Mouse (Mus musculus): ENCODE results near the gene Ly6g5b.

The Ly6g5b gene

GRCm38 (mm10) chr17:35115046-35116019 is at the start of gene Ly6g5b:
Gene Ly6g5b, minus strand, starts transcription at chr17:35115428.
- no peak for DNase-seq (ENCODE audit: low spot score in 2 of 2)

GRCm38 (mm10) chr17:35164218-35164567 is 49.0 kb upstream of the Ly6g5b start:
- DNase-seq (ENCODE audit: low spot score in 2 of 2), result peak in 1 of 2 experiments; percentile 30

DNA sequence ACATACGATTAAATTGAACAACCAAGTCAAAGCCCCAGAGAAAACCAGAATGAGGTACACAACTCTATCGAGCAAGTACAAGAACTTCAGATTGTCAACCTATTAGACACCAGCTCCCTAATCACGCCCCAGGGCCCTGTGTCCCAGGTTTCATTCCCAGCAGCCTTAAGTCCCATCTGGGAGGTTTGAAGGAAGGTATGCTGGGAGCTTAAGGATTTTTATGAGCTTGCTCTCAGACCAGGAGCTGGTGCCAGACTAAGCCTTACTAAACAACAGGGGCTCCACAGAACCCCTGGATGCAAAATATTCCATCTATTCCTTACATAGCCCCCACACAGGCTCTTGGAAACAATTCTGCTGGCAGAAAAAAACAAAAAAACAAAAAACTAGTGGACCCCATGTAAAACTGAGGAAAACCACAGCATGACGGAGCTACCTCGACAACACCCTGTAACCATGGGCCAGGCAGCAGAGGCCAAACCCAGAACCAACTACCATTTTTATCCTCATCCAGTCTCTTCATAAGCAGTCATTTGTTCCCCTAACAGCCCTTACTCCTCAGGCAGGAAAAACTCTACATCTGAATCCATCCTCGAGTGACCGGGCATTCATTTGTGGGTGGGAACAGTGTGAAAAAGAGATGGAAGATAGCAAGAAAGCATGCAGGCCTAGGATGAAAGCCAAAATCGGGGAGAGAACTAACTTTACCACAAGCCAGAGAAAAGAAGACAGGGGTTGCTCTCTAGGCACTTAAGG is 48.3 kb upstream of the Ly6g5b start:
- no peak for DNase-seq (ENCODE audit: low spot score in 2 of 2)

GRCm38 (mm10) chr17:35162730-35163129 is 47.5 kb upstream of the Ly6g5b start:
- DNase-seq (ENCODE audit: low spot score in 2 of 2), result peak in 1 of 2 experiments; percentile 33

- DNase-seq (ENCODE audit: low spot score in 2 of 2), result no peak
Measured at GRCm38 (mm10) chr17:35162121-35162520, 46.9 kb upstream of the Ly6g5b start.

DNA sequence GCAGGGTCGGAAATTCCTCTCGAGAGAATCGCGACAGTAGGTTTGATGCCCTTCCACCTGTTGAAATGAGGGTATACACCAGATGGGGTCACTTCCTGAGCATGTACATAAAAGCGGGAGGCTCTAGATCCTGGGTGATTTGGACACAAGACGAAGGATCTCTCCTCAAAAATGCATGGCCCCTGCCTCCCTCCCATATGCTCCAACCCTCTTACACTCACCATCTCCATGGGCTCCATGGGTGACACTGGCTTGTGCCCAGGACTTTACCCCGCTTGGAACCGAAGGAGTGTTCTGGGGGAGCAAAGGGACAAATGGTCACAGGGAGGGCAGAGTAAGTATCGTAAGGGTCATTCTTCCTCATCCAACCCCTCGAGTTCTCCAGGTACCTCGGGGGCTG is 46.2 kb upstream of the Ly6g5b start:
- no peak for DNase-seq (ENCODE audit: low spot score in 2 of 2)

DNA sequence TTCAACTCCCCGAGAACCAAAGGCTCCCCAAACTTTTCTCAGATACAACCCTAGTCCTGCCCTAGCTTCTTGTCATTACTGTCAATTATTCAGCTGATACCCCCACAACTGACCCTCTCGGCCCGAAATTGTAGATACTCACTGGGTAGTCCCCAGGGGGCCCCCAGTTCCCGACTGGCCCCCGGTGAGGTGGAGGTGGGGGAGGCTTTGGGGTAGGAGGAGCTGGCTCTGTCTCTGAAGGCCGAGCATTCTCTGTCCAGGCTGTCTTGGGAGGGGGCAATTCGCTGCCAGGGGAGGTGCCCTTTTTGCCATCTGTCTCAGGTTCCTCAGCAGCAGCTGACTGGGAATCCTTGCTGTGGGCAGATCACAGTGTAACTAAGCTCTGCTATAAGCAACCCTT is 44.4 kb upstream of the Ly6g5b start:
- no peak for DNase-seq (ENCODE audit: low spot score in 2 of 2)

GRCm38 (mm10) chr17:35158850-35159593 is 43.8 kb upstream of the Ly6g5b start:
- DNase-seq (ENCODE audit: low spot score in 2 of 2), result no peak

DNA sequence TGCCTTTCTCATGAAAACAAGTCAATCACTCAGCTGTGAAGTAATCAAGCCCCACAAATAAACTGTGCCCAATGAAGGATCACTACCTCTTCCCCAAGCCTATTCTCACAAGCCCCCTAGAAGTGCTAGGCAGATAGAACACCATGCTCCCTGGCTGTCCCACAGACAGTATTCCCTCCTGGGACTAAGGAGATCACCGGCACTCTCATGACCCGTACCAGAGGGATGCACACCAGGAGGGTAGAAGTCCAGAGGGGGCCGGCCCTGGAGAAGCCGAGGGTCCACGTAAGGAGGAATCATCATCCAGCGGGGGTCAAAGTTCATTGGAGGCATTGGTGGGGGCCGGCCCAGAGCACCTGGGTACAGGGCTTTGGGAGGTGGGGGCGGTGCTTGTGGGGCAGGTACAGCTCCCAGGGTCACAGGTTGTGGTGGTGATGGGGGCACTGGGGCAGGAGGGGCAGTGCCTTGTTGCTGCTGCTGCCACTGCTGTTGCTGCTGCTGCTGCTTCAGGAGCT is 42.5 kb upstream of the Ly6g5b start:
- no peak for DNase-seq (ENCODE audit: low spot score in 2 of 2)

- DNase-seq (ENCODE audit: low spot score in 2 of 2), result no peak
Measured at GRCm38 (mm10) chr17:35157254-35157653, 42.0 kb upstream of the Ly6g5b start.

DNA sequence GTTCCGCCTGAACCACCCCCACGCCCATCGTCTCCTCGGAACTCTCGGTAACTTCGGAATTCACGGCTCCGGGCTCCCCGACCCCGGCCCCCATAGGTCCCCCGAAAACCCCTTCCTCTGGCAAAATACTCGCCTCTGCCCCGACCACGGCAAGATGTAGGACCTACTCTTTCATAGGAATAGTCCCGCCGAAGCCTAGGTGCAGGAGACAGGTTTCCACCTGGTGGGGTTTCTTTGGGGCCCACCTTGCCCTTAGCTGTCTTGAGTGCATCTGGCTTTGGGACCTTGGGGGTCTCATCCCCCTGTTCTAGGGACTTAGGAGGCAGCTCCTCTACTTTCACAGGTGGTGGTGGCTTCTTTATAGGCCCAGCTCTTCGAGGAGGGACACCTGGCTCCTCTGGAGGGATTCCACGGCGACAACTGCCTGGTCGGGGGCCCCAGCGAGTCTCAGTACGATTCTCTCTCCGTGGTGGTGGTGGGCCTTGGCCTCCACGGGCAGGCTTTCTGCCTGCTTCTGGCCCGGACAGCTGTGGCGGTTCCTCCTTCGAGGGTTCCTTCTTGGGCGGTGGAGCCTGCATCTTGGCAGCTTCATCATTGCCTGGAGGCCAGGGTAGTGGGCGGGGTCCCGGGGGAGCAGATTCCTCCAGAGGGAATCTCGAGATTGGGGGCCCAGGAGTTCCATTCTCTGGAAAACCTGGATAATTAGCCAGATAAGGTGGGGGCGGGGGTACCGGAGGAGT is 41.4 kb upstream of the Ly6g5b start:
- no peak for DNase-seq (ENCODE audit: low spot score in 2 of 2)

DNA sequence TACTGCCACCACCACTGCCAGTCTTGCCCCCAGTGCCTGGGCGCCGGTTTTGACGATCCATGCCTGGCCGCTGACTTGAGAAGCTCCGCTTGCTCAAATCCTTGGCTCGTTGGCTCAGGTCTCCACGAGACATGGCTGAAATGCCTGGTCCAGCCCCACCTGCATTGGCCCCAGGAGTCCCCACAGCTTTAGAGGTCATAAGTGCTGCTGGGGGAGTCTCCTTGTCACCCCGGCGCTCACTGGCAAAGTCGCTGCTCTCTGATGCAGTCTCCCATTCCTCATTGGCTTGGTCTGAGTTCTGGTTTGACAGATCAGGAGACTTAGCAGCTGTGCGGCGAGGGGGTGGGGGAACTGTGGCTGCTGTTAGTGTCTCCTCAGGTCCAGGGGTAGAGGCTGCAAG is 40.2 kb upstream of the Ly6g5b start:
- DNase-seq (ENCODE audit: low spot score in 2 of 2), result no peak

DNA sequence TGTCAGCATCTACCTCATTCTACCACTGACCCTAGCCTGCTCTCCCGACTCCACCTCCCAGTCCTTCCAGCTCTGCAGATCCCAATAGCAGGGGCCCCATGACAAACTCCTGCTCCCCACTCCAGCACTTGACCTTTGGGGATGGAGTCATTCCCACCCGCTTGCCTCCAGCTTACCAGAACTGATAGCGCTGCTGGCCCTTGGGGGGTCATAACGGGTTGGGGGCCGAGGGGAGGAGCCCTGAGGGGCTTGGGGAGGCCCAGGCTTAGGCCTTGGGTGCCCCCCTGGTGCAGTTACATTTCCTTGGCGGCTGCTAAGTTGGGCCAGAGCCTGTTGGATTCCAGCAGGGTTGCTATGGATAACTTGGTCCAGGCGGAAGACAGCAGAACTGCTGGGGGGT is 39.4 kb upstream of the Ly6g5b start:
- no peak for DNase-seq (ENCODE audit: low spot score in 2 of 2)

DNA sequence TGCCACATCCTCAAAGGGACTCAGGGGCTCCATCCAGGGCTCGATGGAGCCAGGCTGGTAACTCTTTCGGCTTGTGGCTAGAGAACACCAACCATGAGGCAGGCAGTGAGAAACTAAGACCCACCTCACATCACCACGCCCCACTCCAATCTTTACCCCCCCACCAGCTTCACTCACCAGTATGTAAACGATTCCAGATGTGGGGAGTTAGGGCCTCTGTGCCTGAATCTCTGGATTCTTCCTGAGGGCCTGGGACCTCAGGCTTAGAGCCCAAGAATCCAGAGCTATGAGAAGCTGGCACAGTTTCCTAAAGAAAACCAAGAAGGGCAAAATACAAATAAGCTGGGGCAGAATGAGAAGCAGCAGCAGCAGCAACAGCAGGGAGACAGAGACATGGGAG is 38.7 kb upstream of the Ly6g5b start:
- DNase-seq (ENCODE audit: low spot score in 2 of 2), result no peak

GRCm38 (mm10) chr17:35153077-35153476 is 37.8 kb upstream of the Ly6g5b start:
- DNase-seq (ENCODE audit: low spot score in 2 of 2), result no peak

DNA sequence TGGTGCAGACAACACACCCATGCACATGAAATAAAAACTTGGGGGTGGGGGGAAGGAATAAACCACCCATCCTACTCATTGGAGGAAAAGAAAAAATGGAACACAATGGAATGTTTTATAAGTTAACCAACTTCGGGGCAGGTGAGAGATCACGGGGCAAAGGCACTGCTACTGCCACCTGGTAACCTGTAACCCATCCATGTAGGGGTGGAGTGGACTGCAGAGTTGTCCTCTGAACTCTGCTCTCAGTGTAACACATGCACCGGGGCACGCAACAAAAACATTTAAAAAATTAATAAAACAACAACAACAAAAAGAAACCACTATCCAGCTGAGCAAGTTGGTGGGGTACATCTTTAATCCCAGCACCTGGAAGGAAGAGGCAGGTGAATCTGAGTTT is 36.9 kb upstream of the Ly6g5b start:
- no peak for DNase-seq (ENCODE audit: low spot score in 2 of 2)

DNA sequence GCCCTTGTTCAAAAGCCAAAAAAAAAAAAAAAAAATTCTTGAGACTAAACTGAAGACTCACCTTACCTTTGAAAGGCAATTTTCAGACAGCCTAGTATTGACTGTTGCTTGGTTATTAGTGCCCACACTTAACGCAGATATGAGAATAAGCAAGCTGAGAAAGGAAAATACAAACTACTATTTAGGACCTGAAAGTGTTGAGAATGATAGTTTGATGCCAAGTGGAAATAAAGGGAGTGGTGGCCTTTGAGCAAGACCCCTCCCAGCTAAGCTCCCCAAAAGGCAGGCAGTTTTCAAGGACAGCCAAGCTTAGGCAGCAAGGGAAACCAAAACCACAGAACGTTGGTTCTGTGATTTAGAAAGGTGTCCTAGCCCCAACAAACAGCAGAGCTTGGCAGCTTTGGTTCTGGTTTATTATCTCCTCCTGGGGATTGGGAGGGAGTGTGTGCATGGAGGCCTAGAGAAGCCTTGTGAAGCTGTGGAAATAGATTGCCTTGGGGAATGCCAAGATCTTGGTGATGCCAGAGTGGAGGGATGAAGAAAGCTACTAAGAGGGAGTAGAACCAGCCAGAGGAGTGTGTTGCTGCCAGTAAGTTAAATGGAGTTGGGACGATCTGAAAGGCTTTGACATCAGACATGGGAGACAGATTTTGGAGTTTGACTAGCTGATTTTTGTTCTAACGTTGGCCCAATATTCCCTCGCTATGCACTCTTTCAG is 32.9 kb upstream of the Ly6g5b start:
- no peak for DNase-seq (ENCODE audit: low spot score in 2 of 2)

- DNase-seq (ENCODE audit: low spot score in 2 of 2), result no peak
Measured at GRCm38 (mm10) chr17:35147348-35147747, 32.1 kb upstream of the Ly6g5b start.

- DNase-seq (ENCODE audit: low spot score in 2 of 2), result no peak
Measured at GRCm38 (mm10) chr17:35146139-35146538, 30.9 kb upstream of the Ly6g5b start.

GRCm38 (mm10) chr17:35141971-35142370 is 26.7 kb upstream of the Ly6g5b start:
- no peak for DNase-seq (ENCODE audit: low spot score in 2 of 2)

All from urinary bladder, postnatal 36 days (tissue).